Mouse (Mus musculus): Measurements from ENCODE around the gene H2-Q7.
"Not testable (repeated sequence)": the region's sequence is repeated elsewhere in the genome, so short reads cannot be mapped to it uniquely, and the experiment has no call there.

GRCm38 (mm10) chr17:35424624-35425416 is 14.1 kb upstream of the H2-Q7 start, which contains the start of gene H2-Q6:
- TF ChIP-seq POLR2A (IDR thresholded peaks at IDR 0.05; ENCODE audit: borderline replicate concordance, insufficient read depth, low read length); CTCF (IDR thresholded peaks at IDR 0.05; ENCODE audit: borderline replicate concordance, insufficient read depth, low read depth, low read length): not testable (repeated sequence)
